Mouse (Mus musculus) MEL (cell line): ENCODE measurements around the gene Lurap1l. TPM values are rescaled to one million over a fixed set of nuclear protein-coding genes. Genes with fewer than 3 reads are reported as not detected.
A peak's percentile ranks its signal among the peaks of the same experiment; 100 is the strongest.

Experiments
- DNase-seq: peaks from one replicate; pipeline ENCODE4 v3.0.0; 2011; ENCODE audit warnings: low read depth, low spot score
- H3K27ac ChIP-seq: 2 replicates; pipeline ENCODE4 v1.5.1; 2012; ENCODE audit warnings: low read depth, mild to moderate bottlenecking, control low read depth, low read length, moderate library complexity; ENCODE audit not compliant: control insufficient read depth
- H3K27me3 ChIP-seq, 2 experiments: fragments of 150-350 bp in 1 of 2; sonication (generic) in 1 of 2; 2 replicates each; pipeline ENCODE4 v1.6.1; 2012; ENCODE audit warnings: low read length in 2 of 2, mild to moderate bottlenecking in 2 of 2, improper control_type of control experiment in 1 of 2, moderate library complexity in 1 of 2; ENCODE audit not compliant: insufficient read depth in 2 of 2, control insufficient read depth in 1 of 2
- H3K36me3 ChIP-seq, 2 experiments: 2 replicates each; pipeline ENCODE4 v1.6.1; 2012 to 2014; ENCODE audit warnings: low read length in 2 of 2, improper control_type of control experiment in 1 of 2, inconsistent platforms in 1 of 2, mild to moderate bottlenecking in 1 of 2; ENCODE audit not compliant: insufficient read depth in 2 of 2, control insufficient read depth in 1 of 2
- H3K4me1 ChIP-seq, 2 experiments: fragments of 150-350 bp in 1 of 2; sonication (generic) in 1 of 2; 2 replicates each; pipeline ENCODE4 v1.6.1; 2012; ENCODE audit warnings: low read length in 2 of 2, improper control_type of control experiment in 1 of 2, mild to moderate bottlenecking in 1 of 2; ENCODE audit not compliant: insufficient read depth in 2 of 2, control insufficient read depth in 1 of 2
- H3K4me3 ChIP-seq, 2 experiments: fragments of 150-350 bp in 1 of 2; sonication (generic) in 1 of 2; 2 replicates each; pipeline ENCODE4 v1.5.1; 2012; ENCODE audit warnings: low read depth in 2 of 2, low read length in 2 of 2, mild to moderate bottlenecking in 2 of 2, moderate library complexity in 2 of 2, control low read depth in 1 of 2, improper control_type of control experiment in 1 of 2; ENCODE audit not compliant: control insufficient read depth in 1 of 2, insufficient read depth in 1 of 2
- H3K79me2 ChIP-seq: 2 replicates; pipeline ENCODE4 v1.6.1; 2012; ENCODE audit warnings: mild to moderate bottlenecking, low read length, moderate library complexity; ENCODE audit not compliant: control insufficient read depth, poor library complexity, insufficient read depth
- H3K9ac ChIP-seq: 2 replicates; pipeline ENCODE4 v1.6.1; 2012; ENCODE audit warnings: low read depth, mild to moderate bottlenecking, control low read depth, low read length, moderate library complexity; ENCODE audit not compliant: control insufficient read depth, poor library complexity, severe bottlenecking
- H3K9me3 ChIP-seq: fragments of 150-350 bp; sonication (generic); replicated peaks from 2 replicates; pipeline ENCODE4 v1.6.1; 2012; ENCODE audit warnings: mild to moderate bottlenecking, low read length, improper control_type of control experiment, moderate library complexity; ENCODE audit not compliant: insufficient read depth
- CHD1 ChIP-seq: IDR thresholded peaks from 2 replicates; pipeline ENCODE4 v1.6.1; 2012; ENCODE audit warnings: low read depth, mild to moderate bottlenecking, inconsistent platforms, low read length, improper control_type of control experiment
- CHD2 ChIP-seq: IDR thresholded peaks from 2 replicates; pipeline ENCODE4 v1.6.1; 2011; ENCODE audit warnings: low read length, improper control_type of control experiment
- CTCF ChIP-seq, 3 experiments: IDR thresholded peaks in 2 of 3; conservative IDR thresholded peaks in 1 of 3; 2 replicates each; pipeline ENCODE4 v1.5.1; 2011 to 2012; ENCODE audit warnings: low read length in 3 of 3, low read depth in 2 of 3, mild to moderate bottlenecking in 2 of 3, improper control_type of control experiment in 1 of 3, inconsistent platforms in 1 of 3, mixed read lengths in 1 of 3, moderate library complexity in 1 of 3; ENCODE audit not compliant: control insufficient read depth in 1 of 3, insufficient read depth in 1 of 3, poor library complexity in 1 of 3, severe bottlenecking in 1 of 3
- E2F4 ChIP-seq: IDR thresholded peaks from 2 replicates; pipeline ENCODE4 v1.6.1; 2011; ENCODE audit warnings: low read depth, low read length, improper control_type of control experiment, borderline replicate concordance
- ELF1 ChIP-seq: IDR thresholded peaks from 2 replicates; pipeline ENCODE4 v1.6.1; 2014; ENCODE audit warnings: low read depth, mild to moderate bottlenecking, inconsistent platforms, low read length, improper control_type of control experiment, moderate library complexity
- EP300 ChIP-seq, 2 experiments: IDR thresholded peaks; 2 replicates each; pipeline ENCODE4 v1.6.1; 2011; ENCODE audit warnings: improper control_type of control experiment in 2 of 2, low read length in 2 of 2, low read depth in 1 of 2, mild to moderate bottlenecking in 1 of 2
- ETS1 ChIP-seq: IDR thresholded peaks from 2 replicates; pipeline ENCODE4 v1.6.1; 2012; ENCODE audit warnings: low read depth, mild to moderate bottlenecking, inconsistent platforms, low read length, improper control_type of control experiment, moderate library complexity
- MAFK ChIP-seq: IDR thresholded peaks from 2 replicates; pipeline ENCODE4 v1.6.1; 2011; ENCODE audit warnings: low read depth, mild to moderate bottlenecking, low read length, improper control_type of control experiment, borderline replicate concordance
- MAX ChIP-seq: IDR thresholded peaks from 2 replicates; pipeline ENCODE4 v1.6.1; 2011; ENCODE audit warnings: low read length, improper control_type of control experiment
- MXI1 ChIP-seq: IDR thresholded peaks from 2 replicates; pipeline ENCODE4 v1.6.1; 2011; ENCODE audit warnings: mild to moderate bottlenecking, low read depth, low read length, improper control_type of control experiment
- MYC ChIP-seq: IDR thresholded peaks from 2 replicates; pipeline ENCODE4 v1.6.1; 2011; ENCODE audit warnings: low read depth, mild to moderate bottlenecking, low read length, improper control_type of control experiment, moderate library complexity
- NELFE ChIP-seq: IDR thresholded peaks from 2 replicates; pipeline ENCODE4 v1.6.1; 2011; ENCODE audit warnings: low read depth, low read length, improper control_type of control experiment
- POLR2AphosphoS5 ChIP-seq: IDR thresholded peaks from 2 replicates; pipeline ENCODE4 v1.6.1; 2012; ENCODE audit warnings: low read depth, borderline replicate concordance, mild to moderate bottlenecking, inconsistent platforms, low read length, moderate library complexity, mixed read lengths
- SIN3A ChIP-seq: IDR thresholded peaks from 2 replicates; pipeline ENCODE4 v1.6.1; 2012; ENCODE audit warnings: low read length, improper control_type of control experiment, inconsistent platforms
- SMC3 ChIP-seq: IDR thresholded peaks from 2 replicates; pipeline ENCODE4 v1.6.1; 2011; ENCODE audit warnings: low read depth, low read length, improper control_type of control experiment
- TAL1 ChIP-seq: IDR thresholded peaks from 2 replicates; pipeline ENCODE4 v1.6.1; 2012; ENCODE audit warnings: mild to moderate bottlenecking, inconsistent platforms, low read length, moderate library complexity, mixed read lengths
- TBP ChIP-seq: IDR thresholded peaks from 2 replicates; pipeline ENCODE4 v1.8.0; 2011; ENCODE audit warnings: low read depth, low read length, improper control_type of control experiment
- TCF12 ChIP-seq: IDR thresholded peaks from 2 replicates; pipeline ENCODE4 v1.6.1; 2014; ENCODE audit warnings: low read depth, mild to moderate bottlenecking, inconsistent platforms, low read length, improper control_type of control experiment, moderate library complexity
- polyA plus RNA-seq, 2 experiments: library from polyadenylated mRNA; stranded (reverse) in 1 of 2; unstranded in 1 of 2; fragments of >175 nt in 1 of 2; fragments of >200 nt in 1 of 2; gene quantifications; 2 replicates each; pipeline versions ENCODE4 v1.2.1 to v1.2.4; 2012; ENCODE audit warnings: low replicate concordance in 2 of 2, low read depth in 1 of 2; ENCODE audit not compliant: insufficient read length in 2 of 2, insufficient read depth in 1 of 2, missing spikeins in 1 of 2
- total RNA-seq: library from RNA; depleted of rRNA; stranded (reverse); fragments of 300-350 nt; gene quantifications from 2 replicates; pipeline ENCODE4 v1.2.3, GENCODE M21; 2012

The Lurap1l gene
- total and polyA plus RNA-seq, 3 experiments: not detected

- H3K27me3 ChIP-seq: no peaks in the 10 kb centered on the region
Observed at GRCm38 (mm10) chr4:80872847-80873644, 37.4 kb upstream of the Lurap1l start.

GRCm38 (mm10) chr4:80874121-80874859, 36.2 kb upstream of the Lurap1l start:
- no peaks in the 10 kb centered on the region for H3K9me3 ChIP-seq
- TF ChIP-seq EP300 (IDR thresholded peaks at IDR 0.05; ENCODE audit: low read depth in 1 of 2, low read length in 2 of 2) (no peak), MXI1 (no peak), SMC3 (no peak), MAFK (no peak), ELF1 (no peak), TAL1 (no peak), CHD2 (no peak), NELFE (no peak), TBP (no peak)
- no peak overlapping the region for H3K27ac ChIP-seq
- H3K27me3 ChIP-seq: no peaks in the 10 kb centered on the region
- H3K36me3 ChIP-seq: no peaks in the 10 kb centered on the region
- DNase-seq: no peak
- no peak overlapping the region for H3K4me3 ChIP-seq
- H3K4me1 ChIP-seq: no peaks in the 10 kb centered on the region
- no peak overlapping the region for H3K9ac ChIP-seq
- H3K79me2 ChIP-seq: no peaks in the 10 kb centered on the region

More at GRCm38 (mm10) chr4:80872847-80873644, 37.4 kb upstream of the Lurap1l start:
- Histone ChIP-seq H3K4me1 (no peaks in the 10 kb centered on the region), H3K36me3 (no peaks in the 10 kb centered on the region), H3K4me3 (no peak overlapping the region), H3K9ac (no peak overlapping the region), H3K9me3 (no peaks in the 10 kb centered on the region), H3K27ac (no peak overlapping the region), H3K79me2 (no peaks in the 10 kb centered on the region)
- TF ChIP-seq CTCF (IDR thresholded peaks at IDR 0.05 in 2 of 3, conservative IDR thresholded peaks at IDR 0.05 in 1 of 3; ENCODE audit: control insufficient read depth in 1 of 3, insufficient read depth in 1 of 3, low read depth in 2 of 3, low read length in 3 of 3, poor library complexity in 1 of 3, severe bottlenecking in 1 of 3) (peak in 1 of 3 experiments; percentile 3; a peak in 1 of 6 replicates), TAL1 (no peak)
- no peak for DNase-seq

GRCm38 (mm10) chr4:80875055-80875454, 35.4 kb upstream of the Lurap1l start:
- Histone ChIP-seq H3K79me2 (no peaks in the 10 kb centered on the region), H3K36me3 (no peaks in the 10 kb centered on the region), H3K9me3 (no peaks in the 10 kb centered on the region), H3K4me1 (no peaks in the 10 kb centered on the region), H3K9ac (no peak overlapping the region), H3K27me3 (no peaks in the 10 kb centered on the region), H3K27ac (no peak overlapping the region), H3K4me3 (no peak overlapping the region)
- no peak for TF ChIP-seq CHD1
- no peak for TF ChIP-seq TBP
- TF ChIP-seq SIN3A: no peak
- no peak for TF ChIP-seq ETS1
- no peak for TF ChIP-seq POLR2AphosphoS5
- TF ChIP-seq MYC: no peak
- no peak for TF ChIP-seq E2F4
- no peak for TF ChIP-seq SMC3
- TF ChIP-seq MAX: no peak
- no peak for TF ChIP-seq TCF12
- DNase-seq: no peak
